Mouse (Mus musculus) CH12.LX (cell line): Measurements from ENCODE around the gene Tas2r119.

ENCODE experiments used
- CTCF ChIP-seq, 2 experiments: IDR thresholded peaks in 1 of 2; conservative IDR thresholded peaks in 1 of 2; 2 replicates each; pipeline ENCODE4 v1.5.1; 2011 to 2012; ENCODE audit warnings: low read depth in 2 of 2, low read length in 2 of 2, improper control_type of control experiment in 1 of 2, inconsistent platforms in 1 of 2, mild to moderate bottlenecking in 1 of 2, moderate library complexity in 1 of 2
- E2F4 ChIP-seq: IDR thresholded peaks from 2 replicates; pipeline ENCODE4 v1.6.1; 2011; ENCODE audit warnings: low read depth, low read length, improper control_type of control experiment; ENCODE audit not compliant: insufficient replicate concordance
- EP300 ChIP-seq: IDR thresholded peaks from 2 replicates; pipeline ENCODE4 v1.6.1; 2011; ENCODE audit warnings: low read length, improper control_type of control experiment
- MAFK ChIP-seq: IDR thresholded peaks from 2 replicates; pipeline ENCODE4 v1.6.1; 2011; ENCODE audit warnings: low read length, improper control_type of control experiment; ENCODE audit not compliant: insufficient replicate concordance
- MAX ChIP-seq: IDR thresholded peaks from 2 replicates; pipeline ENCODE4 v1.6.1; 2011; ENCODE audit warnings: low read length, improper control_type of control experiment
- NRF1 ChIP-seq: IDR thresholded peaks from 2 replicates; pipeline ENCODE4 v1.6.1; 2014; ENCODE audit warnings: low read depth, mild to moderate bottlenecking, inconsistent platforms, low read length, improper control_type of control experiment, moderate library complexity
- POLR2A ChIP-seq: IDR thresholded peaks from 2 replicates; pipeline ENCODE4 v1.6.1; 2011; ENCODE audit warnings: low read depth, mild to moderate bottlenecking, improper control_type of control experiment, low read length
- TCF12 ChIP-seq: IDR thresholded peaks from 2 replicates; pipeline ENCODE4 v1.6.1; 2014; ENCODE audit warnings: low read depth, mild to moderate bottlenecking, inconsistent platforms, low read length, improper control_type of control experiment
- USF1 ChIP-seq: IDR thresholded peaks from 2 replicates; pipeline ENCODE4 v1.6.1; 2014; ENCODE audit warnings: low read depth, mild to moderate bottlenecking, inconsistent platforms, low read length, improper control_type of control experiment
- ZC3H11A ChIP-seq: IDR thresholded peaks from 2 replicates; pipeline ENCODE4 v1.6.1; 2012; ENCODE audit warnings: low read depth, mild to moderate bottlenecking, inconsistent platforms, low read length, improper control_type of control experiment
- ZKSCAN1 ChIP-seq: IDR thresholded peaks from 2 replicates; pipeline ENCODE4 v1.6.1; 2012; ENCODE audit warnings: low read depth, inconsistent platforms, low read length, improper control_type of control experiment, borderline replicate concordance
- ZMIZ1 ChIP-seq: IDR thresholded peaks from 2 replicates; pipeline ENCODE4 v1.6.1; 2012; ENCODE audit warnings: low read depth, mild to moderate bottlenecking, inconsistent platforms, low read length, improper control_type of control experiment

DNA sequence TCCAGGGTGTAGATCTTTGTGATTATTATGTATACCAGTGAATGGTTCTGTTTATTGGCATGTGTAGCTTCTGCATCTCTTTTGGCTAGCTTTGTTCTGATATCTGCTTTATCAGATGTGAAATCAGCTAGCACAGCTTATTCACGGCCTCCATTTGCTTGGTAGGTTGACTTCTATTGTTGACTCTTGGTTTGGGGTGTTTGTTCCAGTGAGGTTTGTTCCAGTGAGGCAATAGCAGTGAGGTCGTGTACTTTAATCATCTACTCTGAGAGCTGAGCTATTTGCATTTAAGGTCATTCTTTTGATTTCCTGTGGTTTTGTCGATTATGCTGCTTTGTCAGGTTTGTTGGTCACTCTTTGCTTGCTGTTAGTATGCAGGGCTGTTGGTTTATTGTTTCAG, 32.8 kb upstream of the Tas2r119 start:
- TF ChIP-seq MAX (no peak), ZKSCAN1 (no peak), ZC3H11A (no peak), CTCF (conservative IDR thresholded peaks at IDR 0.05 in 1 of 2, IDR thresholded peaks at IDR 0.05 in 1 of 2; ENCODE audit: low read depth in 2 of 2, low read length in 2 of 2) (no peak), TCF12 (no peak), POLR2A (no peak), MAFK (no peak), EP300 (no peak), ZMIZ1 (no peak), USF1 (no peak), NRF1 (no peak), E2F4 (no peak)
